Mouse (Mus musculus): Measurements from ENCODE around the gene Rtl5.
"Not testable (repeated sequence)": the region's sequence is repeated elsewhere in the genome, so short reads cannot be mapped to it uniquely, and the experiment has no call there.

The Rtl5 gene

GRCm38 (mm10) chrX:102070591-102071471, at the start of gene Rtl5:
Rtl5 (minus strand) TSS chrX:102071304.
- ATAC-seq (ENCODE audit: low TSS enrichment): peak; percentile 86

- ATAC-seq (ENCODE audit: low TSS enrichment): peak; percentile 99
These were observed 48.1 kb upstream of the Rtl5 start, which contains the start of gene Pin4 for GRCm38 (mm10) chrX:102119042-102119864. Pin4 (plus strand) TSS chrX:102119447.

DNA sequence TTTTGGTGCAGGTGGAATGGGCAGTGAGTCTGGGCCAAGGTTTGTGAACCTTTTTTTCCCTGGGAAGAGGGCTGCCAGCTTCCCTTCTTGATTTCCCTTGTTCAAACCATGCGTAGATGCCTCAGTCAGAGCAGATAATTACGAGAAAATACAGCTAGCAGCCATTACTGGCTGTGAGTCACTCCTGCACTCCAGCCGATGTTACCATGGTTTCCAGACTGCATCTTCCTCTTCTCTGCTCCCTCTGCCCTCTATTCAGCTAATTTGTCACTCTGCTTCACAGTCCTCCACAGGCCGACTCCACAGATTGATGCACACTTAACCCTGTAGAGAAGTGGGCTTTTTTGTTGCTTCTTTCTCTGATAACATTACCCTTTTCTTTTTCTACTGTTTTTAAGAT, 44.6 kb upstream of the Rtl5 start:
- no peak for ATAC-seq (ENCODE audit: low TSS enrichment)

DNA sequence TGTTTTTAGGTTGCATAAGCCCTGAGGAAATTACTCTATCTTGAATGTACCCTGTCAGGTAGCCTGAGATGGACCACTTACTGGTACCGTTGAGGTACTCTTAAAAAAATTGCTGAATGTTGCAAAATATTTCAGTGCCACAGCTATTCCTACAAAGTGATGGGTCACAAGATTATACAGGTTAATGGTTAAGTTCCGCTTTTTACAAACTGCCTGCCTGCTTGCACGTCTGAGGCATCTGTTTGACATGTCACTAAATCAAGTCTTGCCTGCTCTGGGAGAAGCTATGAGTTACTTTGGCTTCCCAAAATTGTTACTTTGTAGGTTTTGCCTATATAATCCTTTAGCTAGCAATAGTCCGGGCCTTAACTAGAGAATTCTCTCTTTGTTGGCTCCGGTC, 38.2 kb upstream of the Rtl5 start:
- not testable (repeated sequence) for ATAC-seq (ENCODE audit: low TSS enrichment)

DNA sequence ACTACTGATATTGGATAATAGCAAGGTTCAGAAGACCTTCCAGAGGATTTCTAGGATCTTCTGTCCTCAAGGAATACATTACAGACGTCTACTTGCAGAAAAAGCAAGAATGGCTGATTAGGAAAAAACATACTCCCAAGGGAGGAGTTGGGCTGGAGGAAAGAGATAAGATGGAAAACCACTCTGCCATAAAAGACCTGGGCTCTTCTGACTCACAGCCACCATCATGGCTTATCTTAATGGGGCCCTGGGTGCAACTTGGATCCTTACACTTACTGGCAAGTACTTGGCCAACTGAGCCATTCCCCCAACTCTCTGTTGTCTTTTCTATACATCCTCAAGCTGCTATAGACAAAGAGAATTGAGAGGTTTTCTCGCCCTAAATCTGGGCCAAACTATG, 32.7 kb upstream of the Rtl5 start:
- not testable (repeated sequence) for ATAC-seq (ENCODE audit: low TSS enrichment)

DNA sequence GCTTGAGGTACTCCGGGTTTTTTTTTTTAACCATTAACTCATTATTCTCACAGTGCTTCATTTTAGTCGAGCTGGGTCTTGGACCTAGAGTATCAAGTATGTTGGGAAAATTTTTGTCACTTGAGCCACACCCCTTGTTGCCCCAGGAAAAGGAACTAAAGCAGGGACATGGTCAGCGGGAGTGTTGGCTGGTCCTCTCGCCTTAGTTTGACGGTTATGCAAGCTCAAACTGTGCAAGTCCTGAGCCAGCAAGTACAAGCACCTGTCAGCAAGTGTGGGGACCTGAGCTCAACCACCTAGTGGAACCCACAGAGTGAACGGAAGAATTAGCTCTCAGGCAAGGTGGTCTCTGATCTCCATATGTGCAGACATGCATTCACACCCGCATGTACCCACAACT, 30.8 kb upstream of the Rtl5 start:
- no peak for ATAC-seq (ENCODE audit: low TSS enrichment)

- no peak for ATAC-seq (ENCODE audit: low TSS enrichment)
These were observed 23.3 kb upstream of the Rtl5 start for GRCm38 (mm10) chrX:102094381-102094904.

GRCm38 (mm10) chrX:102090605-102091004, 19.5 kb upstream of the Rtl5 start:
- no peak for ATAC-seq (ENCODE audit: low TSS enrichment)

GRCm38 (mm10) chrX:102085798-102086443, 14.8 kb upstream of the Rtl5 start:
- no peak for ATAC-seq (ENCODE audit: low TSS enrichment)

DNA sequence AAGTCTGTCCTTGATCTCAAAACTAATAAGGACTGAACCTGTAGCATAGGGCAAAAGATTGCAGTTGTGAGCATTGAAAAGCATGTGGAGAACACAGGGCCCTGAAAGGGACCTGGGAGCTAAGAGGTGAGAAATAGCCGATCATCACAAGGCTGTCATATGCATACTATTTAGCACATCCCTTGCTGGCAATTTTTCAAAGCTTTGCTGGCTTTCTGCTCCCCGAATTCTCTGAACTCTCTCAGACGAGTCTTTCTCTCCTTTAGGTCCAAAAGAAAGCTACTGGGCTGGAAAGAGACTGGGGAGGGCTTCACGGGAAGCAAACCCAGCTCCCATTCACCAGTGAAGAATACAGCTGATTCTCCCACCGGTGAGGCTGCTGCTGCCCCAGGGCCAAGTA, 11.2 kb upstream of the Rtl5 start:
- ATAC-seq (ENCODE audit: low TSS enrichment): no peak

- ATAC-seq (ENCODE audit: low TSS enrichment): no peak
These were observed 10.6 kb upstream of the Rtl5 start for GRCm38 (mm10) chrX:102081573-102082279.

DNA sequence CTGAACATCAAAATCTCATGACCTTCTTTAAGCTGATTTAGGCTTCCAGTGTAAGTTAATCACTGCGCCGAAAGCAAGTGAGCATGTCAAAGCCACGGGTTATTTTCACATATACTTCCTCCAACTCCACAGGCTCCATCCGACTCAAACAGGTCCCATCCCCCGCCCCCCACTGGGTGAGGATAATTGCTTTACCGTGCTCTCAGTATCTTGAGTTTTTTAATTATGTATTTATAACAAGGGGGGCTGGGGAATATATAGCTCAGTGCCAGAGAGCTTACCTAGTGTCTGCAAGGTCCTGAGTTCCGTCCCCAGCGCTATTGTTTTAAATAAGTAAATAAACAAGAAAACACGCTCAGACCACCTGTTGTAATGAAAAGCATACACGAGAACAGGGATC, 10.0 kb upstream of the Rtl5 start:
- ATAC-seq (ENCODE audit: low TSS enrichment): no peak

DNA sequence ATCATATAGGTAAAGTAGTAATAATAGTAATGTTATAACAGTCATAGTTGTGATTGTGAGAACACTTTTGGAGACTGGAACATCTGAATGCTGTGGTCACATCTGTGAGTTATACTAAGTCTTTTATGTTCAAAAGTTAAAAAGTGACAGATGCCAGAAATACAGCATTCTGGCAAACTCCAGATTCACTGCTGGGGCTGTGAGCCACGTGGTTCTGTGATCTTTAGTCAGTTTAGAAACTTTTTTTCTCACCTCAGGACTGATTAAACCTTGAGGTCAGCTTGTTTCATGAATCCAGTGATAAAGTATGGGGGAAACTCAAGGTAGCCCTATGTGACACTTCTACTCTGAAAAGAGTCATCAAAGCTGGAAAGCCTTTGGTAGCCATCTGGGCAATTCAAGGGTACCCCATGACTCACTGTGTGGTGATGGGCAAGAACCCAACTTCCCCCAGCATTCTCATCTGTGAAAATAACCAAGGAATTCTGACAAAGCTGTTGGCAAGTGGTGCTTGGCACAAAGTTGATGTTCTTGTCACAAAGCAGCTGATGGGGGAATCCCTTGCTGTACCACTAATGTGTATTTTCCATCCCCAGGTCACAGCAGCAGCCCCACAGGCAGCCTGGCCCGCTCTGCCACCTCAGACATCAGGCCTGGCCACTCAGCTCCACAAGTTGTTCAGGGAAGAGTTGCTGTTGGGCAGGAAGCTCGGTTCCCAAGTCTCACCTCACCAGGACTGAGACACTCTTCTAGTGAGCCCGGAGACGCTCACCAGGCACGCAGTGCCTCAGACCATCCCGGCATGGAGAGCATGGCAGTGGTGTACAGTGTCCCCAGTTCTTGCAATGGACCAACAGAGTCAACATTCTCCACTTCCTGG, 6.0 kb upstream of the Rtl5 start:
- 0 out of 2 replicates have a peak, but pooled peaks have one; percentile 27 for ATAC-seq (ENCODE audit: low TSS enrichment)

GRCm38 (mm10) chrX:102075158-102075557, 4.1 kb upstream of the Rtl5 start:
- no peak for ATAC-seq (ENCODE audit: low TSS enrichment)

GRCm38 (mm10) chrX:102074435-102074834, 3.3 kb upstream of the Rtl5 start:
- ATAC-seq (ENCODE audit: low TSS enrichment): no peak

DNA sequence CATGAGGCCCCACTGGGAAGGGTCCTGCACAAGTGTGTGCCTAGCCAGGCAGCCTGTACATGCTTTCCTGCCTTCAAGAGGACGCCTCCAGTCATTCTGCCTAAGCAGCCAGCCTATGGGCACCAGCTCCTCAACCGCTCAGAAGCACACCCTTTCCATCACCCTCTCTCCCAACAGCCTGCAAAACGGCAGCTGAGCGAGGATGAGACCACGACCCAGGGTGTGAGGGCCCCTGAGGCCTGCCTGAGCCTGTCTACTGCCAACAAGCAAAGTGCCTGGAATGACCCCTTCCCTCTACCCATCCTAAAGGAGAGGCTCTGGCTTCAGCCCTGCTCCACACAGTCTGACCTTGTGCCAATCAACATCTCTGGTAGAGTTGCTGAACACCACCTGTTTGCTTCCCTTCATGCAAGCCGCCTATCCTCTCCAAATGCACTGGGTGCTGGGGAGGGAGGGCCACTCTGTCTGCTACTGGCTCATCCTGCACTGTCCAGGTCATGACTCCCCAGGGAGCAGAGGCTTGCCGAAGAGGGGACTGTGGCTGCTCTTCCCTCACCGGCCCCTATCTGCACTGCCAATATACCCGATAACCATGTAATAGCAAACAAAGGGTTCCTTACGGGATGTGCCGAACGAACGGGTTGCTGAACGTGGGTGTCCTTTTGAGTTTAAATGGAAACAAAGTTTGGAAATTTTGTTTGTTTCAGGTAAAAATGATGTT, 2.7 kb upstream of the Rtl5 start:
- no peak for ATAC-seq (ENCODE audit: low TSS enrichment)

DNA sequence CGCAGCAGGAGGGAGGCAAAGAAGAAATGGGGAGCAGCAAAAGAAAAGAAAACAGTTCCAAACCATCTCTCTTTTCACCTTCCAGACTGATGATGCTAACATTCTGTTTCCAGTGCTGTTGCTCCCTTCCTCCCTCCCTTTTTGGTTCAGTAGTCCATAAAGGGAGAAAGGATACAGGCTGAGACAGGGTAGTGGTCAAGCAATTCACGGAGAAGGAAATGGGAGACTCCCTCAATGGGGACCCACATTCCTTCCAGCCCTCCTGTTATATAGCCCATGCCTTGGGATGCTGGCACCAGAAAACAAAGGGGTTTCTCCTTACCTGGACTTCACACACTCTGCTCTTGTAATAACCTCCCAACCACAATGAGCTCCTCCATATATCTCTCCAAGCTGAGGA, 413 bp upstream of the Rtl5 start:
- no peak for ATAC-seq (ENCODE audit: low TSS enrichment)

DNA sequence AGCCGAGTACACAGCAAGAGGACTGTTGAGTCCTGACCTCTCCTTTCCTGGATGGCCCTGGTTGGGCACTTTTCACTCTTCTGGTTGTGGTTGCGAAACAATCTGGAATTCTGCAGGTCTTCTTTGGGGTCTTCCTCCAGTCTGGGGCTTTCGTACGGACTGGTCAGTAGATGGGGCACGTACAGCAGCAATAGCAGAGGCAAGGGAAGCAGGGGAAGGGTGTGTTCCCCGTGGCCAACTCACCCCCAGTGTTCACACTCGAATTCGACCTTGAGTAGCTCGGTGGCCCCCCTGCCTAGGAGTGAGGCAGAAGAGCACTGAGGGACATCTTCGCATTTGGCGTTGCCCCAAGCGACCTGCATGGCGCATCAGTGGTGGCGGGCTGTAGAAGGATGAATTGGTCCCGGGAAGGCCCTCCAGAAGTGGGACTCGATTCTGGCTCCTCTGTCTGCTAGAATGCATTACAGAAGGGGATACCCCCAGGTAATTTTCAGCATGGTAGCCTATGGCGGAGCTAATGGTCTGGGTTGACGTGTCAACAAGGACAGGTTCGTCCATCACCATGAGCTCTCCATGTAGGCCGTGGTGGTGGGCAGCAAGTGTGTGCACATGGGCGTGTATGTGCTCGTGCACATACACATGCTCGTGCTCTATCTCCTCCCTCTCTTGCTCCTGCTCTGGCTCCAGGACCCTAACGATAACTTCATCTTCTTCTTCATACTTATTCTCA, 2.1 kb downstream of the Rtl5 start:
- no peak for ATAC-seq (ENCODE audit: low TSS enrichment)

- ATAC-seq (ENCODE audit: low TSS enrichment): 0 out of 2 replicates have a peak, but pooled peaks have one; percentile 18
These were observed 4.0 kb downstream of the Rtl5 start for GRCm38 (mm10) chrX:102067118-102067517.
